9 mouse cellular contexts compared by ENCODE assay signal in genomic region chr2:24047551-24048479, GRCm38 (mm10). TPM values are rescaled to one million over a fixed set of nuclear protein-coding genes. Genes with fewer than 3 reads are reported as not detected.
DNase-seq lines count a peak whose midpoint lies in the region; ATAC-seq and TF ChIP-seq lines count a peak whose summit lies in the region.
"Had no signal": no experiment of that assay in that cellular context is flagged by ENCODE, and none has a peak within 500 bp of the region (broad histone marks: within the 10 kb centered on the region; RNA-seq: fewer than 3 reads in every experiment).

No protein-coding gene starts in this region.

- no peaks in the 10 kb centered on the region for H3K27me3 ChIP-seq in kidney, adult 2 months (replicated peaks; ENCODE audit: control insufficient read depth, insufficient read depth, low read length)
- H3K27me3 ChIP-seq in embryonic facial prominence, embryonic 10.5 days (replicated peaks; ENCODE audit: low read depth, poor library complexity, severe bottlenecking) = no peaks in the 10 kb centered on the region
- no peaks in the 10 kb centered on the region for H3K27me3 ChIP-seq in hindbrain, postnatal 0 days (ENCODE audit: insufficient read depth, low read length)
- no peaks in the 10 kb centered on the region for H3K27me3 ChIP-seq in midbrain, embryonic 15.5 days (replicated peaks)

- H3K4me1 ChIP-seq in kidney, adult 2 months (ENCODE audit: control insufficient read depth, insufficient read depth, low read length) = no peaks in the 10 kb centered on the region; the same call in 1 of the 2 replicates
- H3K4me1 ChIP-seq in embryonic facial prominence, embryonic 10.5 days = peaks cover 12% of the 10 kb centered on the region
- no peaks in the 10 kb centered on the region for H3K4me1 ChIP-seq in hindbrain, postnatal 0 days (ENCODE audit: insufficient read depth, low read length)
- H3K4me1 ChIP-seq in midbrain, embryonic 15.5 days = 0 out of 2 replicates have a peak, but pooled peaks cover 4% of the 10 kb centered on the region

- 41% methylated on average over 6 of the region's 6 CpGs for WGBS in kidney, adult 2 months
- whole genome bisulfite sequencing in embryonic facial prominence, embryonic 10.5 days = 52% methylated on average over 6 of the region's 6 CpGs
- WGBS in hindbrain, postnatal 0 days = 16% methylated on average over 6 of the region's 6 CpGs
- WGBS in midbrain, embryonic 15.5 days = 20% methylated on average over 6 of the region's 6 CpGs

- intact Hi-C loops in left cerebral cortex, postnatal 10 days (cut with DNase I) = no loop called here
- intact Hi-C loops in gastrocnemius, postnatal 14 days (cut with DNase I; ENCODE audit: low total_unique reads) = no loop called here

- no peaks in the 10 kb centered on the region for H3K9me3 ChIP-seq in embryonic facial prominence, embryonic 10.5 days
- H3K9me3 ChIP-seq in hindbrain, postnatal 0 days (ENCODE audit: low read length) = no peaks in the 10 kb centered on the region
- H3K9me3 ChIP-seq in midbrain, embryonic 15.5 days = no peaks in the 10 kb centered on the region

- H3K9ac ChIP-seq in hindbrain, postnatal 0 days (replicated peaks; ENCODE audit: low read length) = peak overlapping the region; percentile 69
- H3K9ac ChIP-seq in midbrain, embryonic 15.5 days = peak overlapping the region; percentile 28; the same call in 1 of the 2 replicates

- H3K4me3 ChIP-seq in kidney, adult 2 months (ENCODE audit: insufficient read depth, low read depth, low read length) = peak overlapping the region; percentile 42
- H3K4me3 ChIP-seq in embryonic facial prominence, embryonic 10.5 days = peak overlapping the region; percentile 50
- peak overlapping the region; percentile 47 for H3K4me3 ChIP-seq in hindbrain, postnatal 0 days (ENCODE audit: low read length)
- H3K4me3 ChIP-seq in midbrain, embryonic 15.5 days = peak overlapping the region; percentile 42

- no peak for TF ChIP-seq CTCF in kidney, adult 2 months (conservative IDR thresholded peaks at IDR 0.05; ENCODE audit: insufficient read depth, insufficient read length, low read depth, low read length)
- no peak for TF ChIP-seq CTCF in hindbrain, postnatal 0 days (IDR thresholded peaks at IDR 0.05; ENCODE audit: low read depth)

- H3K36me3 ChIP-seq in kidney, adult 2 months (ENCODE audit: control insufficient read depth, insufficient read depth, low read length) = no peaks in the 10 kb centered on the region
- no peaks in the 10 kb centered on the region for H3K36me3 ChIP-seq in embryonic facial prominence, embryonic 10.5 days (replicated peaks)
- no peaks in the 10 kb centered on the region for H3K36me3 ChIP-seq in hindbrain, postnatal 0 days (ENCODE audit: insufficient read depth, low read length)
- H3K36me3 ChIP-seq in midbrain, embryonic 15.5 days (replicated peaks) = no peaks in the 10 kb centered on the region

- no peak for TF ChIP-seq POLR2A in kidney, adult 2 months (IDR thresholded peaks at IDR 0.05; ENCODE audit: low read depth, low read length)

- H3K4me2 ChIP-seq in hindbrain, postnatal 0 days (ENCODE audit: low read depth, low read length) = peak overlapping the region; percentile 68
- H3K4me2 ChIP-seq in midbrain, embryonic 15.5 days = peak overlapping the region; percentile 56

- peak overlapping the region; percentile 66 for H3K27ac ChIP-seq in kidney, adult 2 months (ENCODE audit: insufficient read depth, low read depth, low read length)
- peak overlapping the region; percentile 66; the same call in 1 of the 2 replicates for H3K27ac ChIP-seq in embryonic facial prominence, embryonic 10.5 days (replicated peaks)
- H3K27ac ChIP-seq in hindbrain, postnatal 0 days = peak overlapping the region; percentile 83; the same call in 1 of the 2 replicates
- H3K27ac ChIP-seq in midbrain, embryonic 15.5 days = peak overlapping the region; percentile 63; the same call in 1 of the 2 replicates

- ATAC-seq in hindbrain, postnatal 0 days = peak; percentile 16; the same call in 1 of the 2 replicates
- ATAC-seq in midbrain, embryonic 15.5 days (replicated peaks) = peak; percentile 62

- no peak for DNase-seq in kidney, adult 2 months
- no peak for DNase-seq in kidney, adult 9 months
- no peak for DNase-seq in embryonic facial prominence, embryonic 10.5 days (ENCODE audit: low spot score)
- DNase-seq in hindbrain, postnatal 0 days (ENCODE audit: low spot score) = peak; percentile 4
- DNase-seq in left cerebral cortex, postnatal 10 days (ENCODE audit: extremely low spot score in 1 of 2, low spot score in 2 of 2) = no peak
- DNase-seq in gastrocnemius, postnatal 14 days = no peak
- no peak for DNase-seq in frontal cortex, postnatal 10 days (ENCODE audit: low spot score in 2 of 2)

RNA-seq across cellular contexts. Expression of gene Hnmt, which starts 1.4 kb away (rescaled TPM):
- polyA plus RNA-seq in kidney, adult 2 months (2012; rRNA removed) = 3.2 and 5.6 TPM in 2 replicates
- polyA plus RNA-seq in embryonic facial prominence, embryonic 10.5 days (2016; fragmentation: Nextera tagmentation; extraction: Ambion mirVana) = 1.2 TPM in 2 replicates
- 13.5 and 14.2 TPM in 2 replicates for total RNA-seq in hindbrain, postnatal 0 days (2014; rRNA removed)
- 28.4 and 31.1 TPM in 2 replicates for polyA plus RNA-seq in hindbrain, postnatal 0 days (2015; fragmentation: Nextera tagmentation; extraction: Ambion mirVana)
- polyA plus RNA-seq in midbrain, embryonic 15.5 days (2015; fragmentation: Nextera tagmentation; extraction: Ambion mirVana) = 6.5 and 7.9 TPM in 2 replicates
- 10 to 100 TPM; 30.9 to 33.3 TPM for total RNA-seq in left cerebral cortex, postnatal 10 days (2021)
- total RNA-seq in gastrocnemius, postnatal 14 days (2021) = 1 to 10 TPM; 2.8 to 3.3 TPM

RNA-seq across cellular contexts. Expression of gene Tbpl2, which starts 48.6 kb away (rescaled TPM):
- polyA plus RNA-seq in kidney, adult 2 months (2012; rRNA removed) = 0.13 TPM in 1 of 2 replicates, not detected in the other
- polyA plus RNA-seq in embryonic facial prominence, embryonic 10.5 days (2016; fragmentation: Nextera tagmentation; extraction: Ambion mirVana) = not detected in 2 replicates
- not detected in 2 replicates for total RNA-seq in hindbrain, postnatal 0 days (2014; rRNA removed)
- polyA plus RNA-seq in hindbrain, postnatal 0 days (2015; fragmentation: Nextera tagmentation; extraction: Ambion mirVana) = not detected in 2 replicates
- polyA plus RNA-seq in midbrain, embryonic 15.5 days (2015; fragmentation: Nextera tagmentation; extraction: Ambion mirVana) = not detected in 2 replicates
- total RNA-seq in left cerebral cortex, postnatal 10 days (2021) = not detected
- not detected for total RNA-seq in gastrocnemius, postnatal 14 days (2021)
- total RNA-seq: megakaryocyte progenitor cell, adult 5-6 weeks had no signal
